Mouse (Mus musculus) mesoderm, embryonic 11.5 days (tissue): Measurements from ENCODE around the gene Rer1.

Experiments used
- DNase-seq: peaks from one replicate; pipeline ENCODE4 v3.0.0-alpha.2; 2012; ENCODE audit warnings: low read depth, low spot score

Gene Rer1

DNA sequence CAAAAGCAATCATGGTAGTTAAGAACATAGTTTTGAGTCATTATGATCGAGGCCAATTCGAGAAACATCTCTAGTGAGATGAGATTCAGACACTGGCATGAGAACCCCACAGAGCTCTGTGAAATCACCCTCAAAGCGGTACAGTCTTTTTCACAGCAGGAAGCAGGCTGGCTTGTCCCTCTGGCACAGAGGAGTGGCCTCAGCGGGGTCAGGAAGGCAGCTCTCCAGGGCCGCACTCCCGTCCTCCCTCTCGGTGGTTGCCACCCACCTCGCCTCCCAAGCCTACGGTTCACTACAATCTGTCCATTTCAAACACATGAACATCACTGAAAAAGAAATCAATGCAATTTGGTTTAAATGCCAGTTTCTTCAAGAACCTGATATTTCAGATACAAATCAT is 11.8 kb downstream of the Rer1 start:
- DNase-seq, result no peak

- DNase-seq, result no peak
Observed at GRCm38 (mm10) chr4:155070921-155071320, 15.3 kb downstream of the Rer1 start.

DNA sequence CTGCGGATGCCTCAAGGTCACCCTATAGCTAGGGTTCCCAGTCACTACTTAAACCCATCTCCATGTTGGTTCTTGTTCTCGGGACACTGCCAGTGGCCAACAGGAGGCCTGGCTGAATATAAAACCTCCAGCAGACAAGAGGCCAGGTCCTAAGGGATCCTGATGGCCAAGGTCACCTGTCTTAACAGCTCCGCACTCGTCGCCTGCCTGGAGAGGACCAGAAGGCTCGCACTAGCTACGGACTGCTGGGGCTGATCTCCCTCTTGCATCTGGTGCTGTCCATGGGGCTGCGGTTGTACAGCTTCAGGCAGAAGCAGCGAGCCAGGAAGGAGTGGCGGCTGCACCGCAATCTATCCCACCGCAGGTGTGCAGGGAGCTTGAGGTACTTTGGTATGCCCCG is 16.0 kb downstream of the Rer1 start:
- no peak for DNase-seq

DNA sequence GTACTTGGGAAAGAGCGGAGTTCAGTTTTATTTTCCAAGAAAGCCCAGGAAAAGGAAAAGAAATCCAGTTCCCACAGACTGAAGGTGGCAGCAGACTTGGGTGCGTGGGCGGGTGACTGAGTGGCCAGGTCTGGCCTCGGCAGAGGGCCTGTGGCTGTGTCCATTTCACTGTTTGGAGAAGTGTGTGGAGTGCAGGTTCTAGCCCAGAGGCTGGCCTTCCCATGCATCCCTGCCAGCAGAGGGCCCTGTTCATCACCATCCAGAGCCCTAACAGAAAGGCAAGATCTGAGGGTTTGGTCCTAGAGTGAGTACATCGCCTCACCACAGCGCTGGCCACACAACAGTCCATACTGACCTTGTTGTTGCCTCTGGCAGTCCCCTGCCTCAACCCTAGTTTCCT is 17.0 kb downstream of the Rer1 start:
- no peak for DNase-seq

DNA sequence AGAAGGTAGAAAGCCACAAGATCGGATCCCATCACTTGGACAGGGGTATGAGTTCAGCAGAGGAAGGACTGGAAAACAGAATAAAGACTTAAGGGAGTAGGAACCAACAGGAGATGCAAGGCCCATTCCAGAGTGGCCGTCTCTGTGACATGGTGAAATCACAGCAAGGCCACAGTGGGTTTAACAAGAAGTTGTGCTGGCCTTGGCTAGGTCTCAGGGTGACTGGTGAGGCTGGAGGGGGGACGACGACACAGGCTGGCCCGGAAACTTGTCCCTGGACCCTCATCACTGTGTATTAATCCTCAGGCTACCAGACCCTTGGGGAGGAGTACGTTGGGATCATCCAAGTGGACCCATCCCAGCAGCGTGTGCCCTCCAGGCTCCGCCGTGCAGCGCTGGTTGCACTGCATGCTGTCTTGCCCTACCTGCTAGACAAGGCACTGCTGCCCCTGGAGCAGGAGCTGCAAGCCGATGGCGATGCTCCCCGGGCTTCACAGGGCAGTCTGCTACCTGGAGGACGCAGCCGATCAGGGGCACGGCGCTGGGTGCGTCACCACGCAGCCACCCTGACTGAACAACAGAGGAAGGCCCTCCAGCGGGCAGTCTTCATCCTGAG is 17.7 kb downstream of the Rer1 start:
- no peak for DNase-seq

DNA sequence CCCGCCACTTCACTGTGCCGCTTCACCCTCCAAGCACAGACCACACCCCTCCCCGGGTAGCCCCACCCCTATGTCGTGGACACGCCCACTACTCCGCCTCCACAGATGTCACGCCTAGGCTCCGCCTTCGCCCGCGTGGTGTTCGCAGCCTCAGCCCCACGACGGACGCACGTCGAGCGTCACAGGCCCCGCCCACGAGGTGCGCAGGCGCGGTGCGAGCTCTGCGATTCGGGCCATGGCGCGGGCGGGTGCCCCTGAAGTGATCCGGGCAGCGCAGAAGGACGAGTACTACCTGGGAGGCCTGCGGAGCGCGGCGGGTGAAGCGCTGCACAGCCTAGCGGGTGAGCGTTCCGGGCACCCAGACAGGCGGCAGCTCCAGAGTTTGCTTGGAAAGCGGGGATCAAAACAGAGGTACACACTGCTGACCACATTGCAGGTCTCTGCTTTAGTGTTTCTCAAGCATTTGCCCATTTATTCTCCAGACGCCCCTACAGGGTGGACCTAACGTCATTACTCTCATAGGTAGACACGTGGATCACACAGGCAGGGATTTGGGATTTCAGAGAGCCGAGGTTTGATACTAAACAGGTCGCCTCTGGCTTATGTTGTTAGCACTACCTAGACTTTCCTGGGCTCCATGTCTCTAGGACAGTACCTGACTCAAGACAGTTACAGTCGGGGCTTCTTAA is 19.2 kb downstream of the Rer1 start, which contains the start of gene Pex10:
Gene Pex10 (plus strand): TSS at position 183 of the 689 bp plus-strand sequence.
- peak; percentile 98 for DNase-seq

DNA sequence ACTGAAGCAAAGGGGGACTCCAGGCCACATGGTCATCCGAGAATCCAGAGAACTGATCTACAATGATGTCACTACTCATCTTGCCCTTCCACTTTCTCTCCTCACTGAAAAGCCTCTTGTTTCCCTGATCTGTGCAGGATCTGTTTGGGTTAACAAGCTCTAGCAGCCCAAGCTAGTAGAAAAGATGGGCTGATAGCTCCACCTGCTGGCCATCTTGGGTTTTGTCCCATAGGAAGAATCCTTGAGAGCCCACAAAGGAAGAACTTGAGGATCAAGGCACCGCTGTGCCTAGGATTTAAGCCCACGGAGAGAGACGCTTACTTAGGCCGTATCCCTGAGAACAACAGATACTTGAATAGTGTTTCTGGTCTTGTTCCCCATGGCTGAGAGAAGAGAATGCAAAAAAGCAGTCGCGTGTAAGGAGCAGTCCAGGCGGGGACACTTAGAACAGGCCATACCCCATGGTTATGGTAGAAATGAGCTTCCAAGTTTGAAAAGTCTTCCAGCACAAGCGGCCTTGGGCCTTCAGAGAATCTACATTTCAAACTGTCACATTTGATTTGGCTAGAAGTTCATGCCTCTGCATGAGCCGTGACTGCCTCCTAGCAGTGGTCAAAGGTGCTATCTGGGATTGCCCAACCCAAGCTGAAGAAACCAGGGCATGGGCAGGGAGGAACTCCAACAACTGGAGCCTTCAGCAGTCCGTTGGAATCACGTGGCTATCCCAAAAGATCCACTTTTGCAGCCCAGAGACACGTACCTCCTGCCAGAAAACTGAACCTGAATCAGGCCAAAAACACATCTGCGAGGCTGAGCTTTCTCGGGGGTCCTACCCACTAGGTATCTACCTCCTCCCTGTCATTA is 20.0 kb downstream of the Rer1 start:
- peak; percentile 96 for DNase-seq

GRCm38 (mm10) chr4:155064474-155064873 is 21.7 kb downstream of the Rer1 start:
- no peak for DNase-seq

DNA sequence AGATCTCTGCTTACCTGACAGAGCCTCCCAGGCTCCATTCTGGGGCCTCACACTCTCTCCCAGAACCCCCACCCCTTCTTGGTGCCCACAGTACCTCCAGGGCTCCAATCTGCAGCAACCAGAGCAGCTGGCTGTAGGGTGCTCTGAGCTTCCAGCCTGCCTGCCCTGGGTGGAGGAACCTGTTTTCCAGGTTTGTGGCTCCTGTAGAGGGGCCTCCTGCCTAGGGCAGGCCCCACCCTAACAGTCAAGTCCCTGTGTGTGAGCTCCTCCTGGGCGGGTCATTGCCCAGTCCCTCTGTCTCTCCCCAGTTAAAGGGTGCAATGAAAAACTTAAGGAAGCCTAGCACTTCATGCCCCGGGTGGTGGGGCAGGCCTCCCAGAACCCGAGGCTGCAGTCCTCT is 22.3 kb downstream of the Rer1 start:
- no peak for DNase-seq

GRCm38 (mm10) chr4:155058325-155058724 is 27.9 kb downstream of the Rer1 start:
- no peak for DNase-seq

- DNase-seq, result no peak
Observed at GRCm38 (mm10) chr4:155056724-155057123, 29.5 kb downstream of the Rer1 start, which contains the start of gene Plch2. TSS of gene Plch2 (minus strand) at chr4:155056784.

- no peak for DNase-seq
Observed at GRCm38 (mm10) chr4:155050116-155050515, 36.1 kb downstream of the Rer1 start.

- DNase-seq, result no peak
Observed at GRCm38 (mm10) chr4:155046636-155047035, 39.5 kb downstream of the Rer1 start.

GRCm38 (mm10) chr4:155043289-155043625 is 42.9 kb downstream of the Rer1 start:
- DNase-seq, result no peak

DNA sequence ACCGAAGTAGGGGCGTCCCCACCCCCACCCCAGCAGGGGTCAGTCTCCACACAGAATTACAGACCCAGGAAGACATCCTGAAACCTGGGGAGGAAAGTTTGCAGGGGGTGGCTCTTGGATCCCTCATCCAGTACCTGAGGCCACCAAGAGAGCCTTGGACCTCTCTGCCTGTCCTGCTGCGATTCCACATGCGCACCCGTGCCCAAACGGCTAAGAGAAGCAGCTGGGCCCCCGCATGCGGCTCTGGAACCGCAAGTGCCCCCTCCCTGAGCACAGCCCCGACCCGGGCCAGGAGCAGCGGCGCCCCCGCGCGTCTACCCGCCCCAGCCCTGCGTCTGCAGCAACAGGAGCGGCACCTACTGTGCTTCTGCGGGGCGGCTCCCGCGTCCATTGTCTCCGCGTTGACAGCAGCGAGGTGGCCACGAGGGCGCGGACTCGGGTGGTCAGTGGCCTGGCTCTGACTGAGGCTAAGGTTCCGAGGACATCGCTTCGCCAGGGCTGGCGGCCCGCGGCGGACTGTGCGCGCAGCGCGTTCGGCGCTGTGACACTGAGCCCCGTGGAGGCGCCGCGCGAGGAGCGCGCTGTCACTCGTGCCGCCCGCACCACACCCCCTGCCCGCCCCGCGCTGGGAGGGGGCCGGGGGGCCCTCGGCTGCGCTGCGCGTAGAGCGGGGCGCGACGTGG is 43.4 kb downstream of the Rer1 start:
- DNase-seq, result no peak

DNA sequence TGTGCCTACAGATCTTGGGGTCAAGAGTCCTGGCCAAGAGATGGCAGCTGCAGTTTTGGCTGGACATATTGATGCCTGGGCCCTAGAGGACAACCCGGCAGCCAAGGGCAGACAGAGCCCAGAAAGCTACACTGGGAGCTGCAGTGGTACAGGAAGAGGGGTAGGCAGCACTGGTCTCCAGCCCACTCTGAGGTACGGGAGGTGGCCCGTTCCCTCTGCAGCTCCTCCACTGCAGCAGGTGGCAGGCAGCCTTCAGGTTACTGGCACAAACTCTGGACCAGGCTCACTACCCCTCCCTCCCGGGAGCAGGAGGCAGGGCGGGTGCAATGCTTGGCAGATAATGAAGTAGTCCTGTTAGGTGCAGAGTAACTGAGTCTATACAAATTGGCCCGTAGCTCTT is 45.5 kb downstream of the Rer1 start:
- DNase-seq, result no peak

GRCm38 (mm10) chr4:155040197-155040596 is 46.0 kb downstream of the Rer1 start:
- no peak for DNase-seq

- no peak for DNase-seq
Observed at GRCm38 (mm10) chr4:155034787-155035186, 51.4 kb downstream of the Rer1 start.

DNA sequence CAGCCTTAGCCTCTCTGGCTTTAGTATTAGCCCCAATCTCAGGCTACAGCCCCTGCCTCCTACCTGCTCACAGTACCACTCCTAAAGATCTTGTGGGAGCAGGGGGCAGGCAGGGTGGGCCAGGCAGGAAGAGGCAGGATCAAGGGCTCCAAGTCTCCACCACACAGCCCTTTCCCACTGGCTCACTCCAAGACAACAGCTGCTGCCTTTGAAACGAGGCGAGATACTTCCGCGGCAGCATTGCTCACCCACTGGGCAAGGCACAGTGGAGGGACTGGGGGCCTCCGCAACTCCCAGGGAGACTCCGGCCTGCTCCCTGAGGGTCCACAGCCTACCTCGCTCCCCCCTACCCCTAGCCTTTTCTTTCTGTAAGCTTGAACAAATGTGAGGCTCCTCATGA is 52.0 kb downstream of the Rer1 start:
- DNase-seq, result no peak

DNA sequence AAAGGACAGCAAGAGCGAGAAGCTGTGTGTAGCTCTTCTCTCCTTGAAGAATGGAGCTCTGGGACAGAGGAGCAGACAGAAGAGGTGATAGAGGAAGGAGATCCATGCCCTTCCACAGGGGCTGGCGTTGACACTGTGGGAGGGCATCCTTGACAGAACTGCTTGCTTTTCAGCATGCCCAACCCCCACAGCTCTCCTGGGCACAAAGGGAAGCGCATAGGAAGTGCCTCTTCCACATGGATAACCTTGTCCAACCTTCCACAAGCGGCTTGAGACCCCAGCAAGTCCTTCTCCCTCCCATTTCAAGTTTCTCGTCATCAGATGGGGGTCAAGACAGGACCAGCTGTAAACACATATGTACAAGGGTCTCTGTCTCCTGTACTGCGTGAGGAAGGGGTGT is 53.1 kb downstream of the Rer1 start:
- DNase-seq, result no peak

- no peak for DNase-seq
Observed at GRCm38 (mm10) chr4:155024170-155025010, 61.8 kb downstream of the Rer1 start.
